Mouse (Mus musculus) heart, adult 2 months (tissue): ENCODE data around the gene Tmem120a. TPM values are rescaled to one million over a fixed set of nuclear protein-coding genes. Genes with fewer than 3 reads are reported as not detected.

Experiments
- DNase-seq, 2 experiments: peaks; one replicate each; pipeline ENCODE4 v3.0.0; 2021
- H3K27ac ChIP-seq: fragments of 200-600 bp; 2 replicates; pipeline ENCODE4 v1.8.1; 2022
- H3K27me3 ChIP-seq: fragments of 200-500 bp; 2 replicates; pipeline ENCODE4 v1.6.1; 2012; ENCODE audit warnings: mild to moderate bottlenecking, low read length, inconsistent platforms, mixed read lengths; ENCODE audit not compliant: control insufficient read depth, insufficient read depth
- H3K36me3 ChIP-seq: fragments of 200-500 bp; 2 replicates; pipeline ENCODE4 v1.6.1; 2012; ENCODE audit warnings: low read length, inconsistent platforms; ENCODE audit not compliant: control insufficient read depth, insufficient read depth
- H3K4me1 ChIP-seq: fragments of 200-500 bp; 2 replicates; pipeline ENCODE4 v1.6.1; 2011; ENCODE audit warnings: low read length; ENCODE audit not compliant: control insufficient read depth, insufficient read depth
- H3K4me3 ChIP-seq: fragments of 200-600 bp; 2 replicates; pipeline ENCODE4 v1.8.1; 2022
- H3K79me2 ChIP-seq: fragments of 200-500 bp; replicated peaks from 2 replicates; pipeline ENCODE4 v1.6.1; 2012; ENCODE audit warnings: mild to moderate bottlenecking, inconsistent platforms, low read length, moderate library complexity, mixed read lengths; ENCODE audit not compliant: control insufficient read depth, insufficient read depth
- H3K9ac ChIP-seq: fragments of 200-500 bp; 2 replicates; pipeline ENCODE4 v1.6.1; 2012; ENCODE audit warnings: low read depth, mild to moderate bottlenecking, control low read depth, inconsistent platforms, low read length, mixed read lengths
- CTCF ChIP-seq: fragments of 200-600 bp; IDR thresholded peaks from 2 replicates; pipeline ENCODE4 v1.8.1; 2022; ENCODE audit warnings: antibody characterized with exemption, mild to moderate bottlenecking, moderate library complexity
- EP300 ChIP-seq: fragments of 200-500 bp; IDR thresholded peaks from 2 replicates; pipeline ENCODE4 v1.6.1; 2011; ENCODE audit warnings: low read depth, low read length, control low read depth; ENCODE audit not compliant: insufficient read depth
- POLR2A ChIP-seq: fragments of 200-500 bp; IDR thresholded peaks from 2 replicates; pipeline ENCODE4 v1.6.1; 2011; ENCODE audit warnings: mild to moderate bottlenecking, low read depth, low read length, control low read depth; ENCODE audit not compliant: insufficient read depth
- WGBS: fragments of 180-500 bp; shearing (Covaris S2); methylation state at CpG from one replicate; pipeline ENCODE4 v1.1.7; 2018; 5-methylcytosine and 5-hydroxymethylcytosine counted together
- intact Hi-C: fragments of 180-260 bp; cut with DNase I; formaldehyde crosslinking; loops from one replicate; pipeline ENCODE4 v1.15.1; 2025
- polyA plus RNA-seq: library from polyadenylated mRNA; depleted of rRNA; stranded (reverse); fragments of >200 nt; gene quantifications from 2 replicates; pipeline ENCODE4 v1.2.3, GENCODE M21; 2012
- total RNA-seq, 2 experiments: library from RNA; stranded (reverse); gene quantifications; 2 replicates each; pipeline ENCODE4 v1.2.3; 2021

Tmem120a gene
- total and polyA plus RNA-seq, 3 experiments, result 13.6 to 27.3 (median 19.3) TPM

GRCm38 (mm10) chr5:135710599-135711214 is 33.5 kb downstream of the Tmem120a start:
- intact Hi-C loops, result no loop called here
- peak in 1 of 2 experiments; percentile 68 for DNase-seq
- no peak for TF ChIP-seq EP300
- TF ChIP-seq POLR2A, result no peak
- TF ChIP-seq CTCF, result no peak
- H3K4me3 ChIP-seq, result no peak overlapping the region
- no peaks in the 10 kb centered on the region for H3K36me3 ChIP-seq
- H3K27ac ChIP-seq, result peak overlapping the region; percentile 41
- H3K9ac ChIP-seq, result no peak overlapping the region
- 49% methylated on average over 7 of the region's 7 CpGs for WGBS
- no peaks in the 10 kb centered on the region for H3K79me2 ChIP-seq
- no peaks in the 10 kb centered on the region for H3K27me3 ChIP-seq
- H3K4me1 ChIP-seq, result peaks cover 17% of the 10 kb centered on the region

- TF ChIP-seq POLR2A (no peak), CTCF (no peak), EP300 (no peak)
- Histone ChIP-seq H3K9ac (no peak overlapping the region), H3K4me3 (no peak overlapping the region), H3K4me1 (peaks cover 17% of the 10 kb centered on the region), H3K27ac (no peak overlapping the region), H3K27me3 (no peaks in the 10 kb centered on the region), H3K36me3 (no peaks in the 10 kb centered on the region), H3K79me2 (no peaks in the 10 kb centered on the region)
- no peak for DNase-seq
- 88% methylated on average over 5 of the region's 5 CpGs for WGBS
- intact Hi-C loops, result no loop called here
These were observed 34.5 kb downstream of the Tmem120a start for GRCm38 (mm10) chr5:135709716-135710115.

GRCm38 (mm10) chr5:135707855-135708254 is 36.4 kb downstream of the Tmem120a start:
- H3K79me2 ChIP-seq, result 0 out of 2 replicates have a peak, but pooled peaks cover 1% of the 10 kb centered on the region
- H3K36me3 ChIP-seq, result no peaks in the 10 kb centered on the region
- peaks cover 14% of the 10 kb centered on the region for H3K4me1 ChIP-seq
- WGBS, result 0% methylated on average over 1 of the region's 1 CpGs
- intact Hi-C loops, result loop anchor here (1.0 to 2.0 kb wide), 2 partner anchors 14 to 17 kb away; no protein-coding TSS in a partner anchor
- no peaks in the 10 kb centered on the region for H3K27me3 ChIP-seq
- H3K9ac ChIP-seq, result no peak overlapping the region
- DNase-seq, result peak in 1 of 2 experiments; percentile 76
- peak; percentile 68; the same call in 1 of the 2 replicates for TF ChIP-seq EP300
- no peak for TF ChIP-seq CTCF
- H3K4me3 ChIP-seq, result no peak overlapping the region
- peak overlapping the region; percentile 42 for H3K27ac ChIP-seq

- no peaks in the 10 kb centered on the region for H3K27me3 ChIP-seq
- H3K36me3 ChIP-seq, result no peaks in the 10 kb centered on the region
- H3K4me3 ChIP-seq, result no peak overlapping the region
- peaks cover 20% of the 10 kb centered on the region for H3K4me1 ChIP-seq
- H3K27ac ChIP-seq, result peak overlapping the region; percentile 33
- 0 out of 2 replicates have a peak, but pooled peaks cover 1% of the 10 kb centered on the region for H3K79me2 ChIP-seq
- H3K9ac ChIP-seq, result no peak overlapping the region
- WGBS, result 84% methylated on average over 13 of the region's 13 CpGs
- no peak for DNase-seq
- TF ChIP-seq CTCF (no peak), POLR2A (no peak), EP300 (no peak)
- intact Hi-C loops, result loop anchor here (1.0 to 2.0 kb wide), 2 partner anchors 15 to 16 kb away; no protein-coding TSS in a partner anchor
These were observed 37.2 kb downstream of the Tmem120a start for GRCm38 (mm10) chr5:135707039-135707438.

DNA sequence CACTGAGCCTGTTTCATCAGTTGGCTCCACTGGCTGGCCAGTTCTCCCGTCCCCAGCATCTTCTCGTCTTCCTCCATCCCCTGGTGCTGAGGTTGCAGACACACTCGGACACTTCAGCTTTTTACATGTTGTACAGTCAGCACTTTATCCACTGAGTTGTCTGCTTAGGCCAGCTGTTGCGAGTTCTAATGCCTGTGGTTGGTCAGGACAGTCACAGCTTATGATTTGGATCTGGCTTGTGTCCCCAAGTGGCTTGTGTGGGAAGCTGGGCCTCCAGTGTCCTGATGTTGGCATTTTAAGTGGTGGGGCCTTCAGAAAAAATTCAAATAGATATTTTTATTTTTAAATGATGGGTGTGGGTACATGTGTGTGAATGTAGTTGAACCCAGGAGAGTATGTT is 38.9 kb downstream of the Tmem120a start:
- peaks cover 24% of the 10 kb centered on the region for H3K4me1 ChIP-seq
- no peak overlapping the region for H3K4me3 ChIP-seq
- H3K36me3 ChIP-seq, result no peaks in the 10 kb centered on the region; the same call in 1 of the 2 replicates
- H3K27ac ChIP-seq, result no peak overlapping the region
- DNase-seq, result no peak
- no peak for TF ChIP-seq CTCF
- no peak for TF ChIP-seq EP300
- TF ChIP-seq POLR2A, result no peak
- no peaks in the 10 kb centered on the region for H3K27me3 ChIP-seq
- H3K9ac ChIP-seq, result no peak overlapping the region
- intact Hi-C loops, result no loop called here
- 0 out of 2 replicates have a peak, but pooled peaks cover 1% of the 10 kb centered on the region for H3K79me2 ChIP-seq
- 92% methylated on average over 4 of the region's 4 CpGs for WGBS

- H3K36me3 ChIP-seq, result no peaks in the 10 kb centered on the region; the same call in 1 of the 2 replicates
- TF ChIP-seq CTCF (no peak), POLR2A (no peak), EP300 (no peak)
- no peak overlapping the region for H3K9ac ChIP-seq
- H3K79me2 ChIP-seq, result peaks cover 1% of the 10 kb centered on the region; the same call in 1 of the 2 replicates
- peaks cover 24% of the 10 kb centered on the region for H3K4me1 ChIP-seq
- 93% methylated on average over 7 of the region's 7 CpGs for WGBS
- H3K27me3 ChIP-seq, result no peaks in the 10 kb centered on the region
- peak overlapping the region; percentile 23 for H3K27ac ChIP-seq
- no peak for DNase-seq
- H3K4me3 ChIP-seq, result no peak overlapping the region
- intact Hi-C loops, result no loop called here
These were observed 40.8 kb downstream of the Tmem120a start for GRCm38 (mm10) chr5:135703431-135703830.
